Mouse (Mus musculus) T-cell, adult 2 months (primary cell): ENCODE measurements at regions not wholly inside any gene's neighbourhood (a gene's known extent, or its start where the extent isn't known, plus 50 kb on each side); places are given as distances from the start of the nearest gene placed in this dataset.

Experiments used
- DNase-seq: peaks from one replicate; pipeline ENCODE4 v3.0.0; 2022; ENCODE audit warnings: low spot score

DNA sequence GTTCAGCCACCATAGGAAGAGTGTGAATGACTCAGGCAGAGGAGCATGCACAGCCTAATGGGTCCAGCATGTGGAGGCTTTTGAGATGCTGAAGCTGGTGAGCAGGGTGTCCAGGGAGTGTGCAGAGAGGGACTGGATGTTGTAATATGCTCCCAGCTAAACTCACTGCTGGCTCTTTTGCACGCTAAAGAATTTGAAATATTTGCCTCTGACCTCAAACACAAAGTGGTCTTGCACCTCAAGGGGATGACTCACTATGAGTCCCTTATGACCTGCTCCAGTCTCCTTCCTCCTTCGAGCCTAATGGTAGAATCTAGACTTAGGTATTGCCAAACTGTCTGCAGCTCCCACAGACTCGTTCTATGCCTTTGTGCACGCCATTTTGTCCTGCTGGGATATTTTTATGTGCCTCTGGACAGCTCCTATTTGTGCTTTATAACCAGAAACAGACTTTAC, 55.0 kb upstream of the Slit3 start:
- no peak for DNase-seq

DNA sequence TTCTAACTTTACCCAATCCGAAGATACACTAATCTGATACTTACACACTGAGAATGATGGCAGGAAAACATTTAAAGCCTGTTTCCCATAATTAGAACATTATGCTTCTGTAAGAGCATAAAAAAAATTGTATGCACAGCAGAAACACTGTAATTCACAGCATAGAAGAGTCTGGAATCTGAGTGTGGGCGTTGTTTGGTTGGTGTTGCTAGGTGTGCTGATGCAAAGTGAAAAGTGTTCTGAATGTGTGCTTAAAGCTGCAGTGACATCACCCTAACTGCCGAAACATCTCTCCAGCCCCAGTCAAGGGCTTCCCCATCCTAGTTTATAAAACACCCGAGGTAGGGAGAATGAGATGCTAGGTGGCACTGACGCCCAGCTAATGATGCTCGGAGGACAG, 63.2 kb upstream of the Slit3 start:
- no peak for DNase-seq

DNA sequence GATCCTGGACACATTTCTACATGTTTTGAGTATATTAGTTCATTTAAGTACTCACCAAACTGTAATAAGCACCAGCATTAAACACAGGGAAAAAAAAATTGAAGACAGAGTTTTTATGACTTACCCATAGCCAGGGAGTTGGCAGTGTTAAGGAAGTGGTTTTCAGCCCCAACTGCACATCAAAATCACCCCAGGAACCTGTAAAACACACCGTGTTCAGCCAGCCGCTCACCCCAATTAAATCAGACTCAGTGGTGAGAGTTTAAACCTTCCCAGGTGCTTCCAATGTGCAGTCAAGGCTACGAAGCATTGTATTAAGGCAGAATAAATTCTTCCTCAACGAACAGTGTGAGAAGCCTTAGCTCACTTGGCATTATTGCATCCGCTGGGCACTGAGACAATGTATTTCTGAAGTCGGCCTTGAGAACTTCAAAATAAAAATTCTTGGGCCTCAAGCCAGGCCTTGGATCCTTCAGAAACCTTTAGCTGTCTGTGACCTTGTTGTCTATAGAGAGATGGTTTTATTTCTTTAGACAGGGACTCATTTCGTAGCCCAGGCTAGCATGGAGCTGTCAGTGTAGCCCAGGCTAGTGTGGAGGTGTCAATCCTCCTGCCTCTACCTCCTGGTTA, 65.4 kb upstream of the Slit3 start:
- DNase-seq, result no peak

DNA sequence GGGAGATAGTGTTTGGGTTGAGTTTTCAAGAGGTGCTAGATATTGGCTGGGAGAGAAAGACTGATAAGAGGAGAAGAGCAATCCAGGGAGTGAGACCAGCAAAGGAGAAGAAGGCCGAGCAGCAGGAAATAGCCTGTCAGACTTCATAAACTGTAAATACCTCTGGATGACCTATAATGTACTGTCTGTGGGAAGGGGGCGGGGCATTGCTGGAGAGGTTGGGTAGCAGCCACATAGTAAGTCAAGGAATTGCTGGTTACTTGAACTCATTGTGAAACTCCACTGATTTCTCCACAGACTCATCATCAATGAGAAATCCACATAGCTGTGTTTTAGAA, 67.4 kb upstream of the Slit3 start:
- no peak for DNase-seq

DNA sequence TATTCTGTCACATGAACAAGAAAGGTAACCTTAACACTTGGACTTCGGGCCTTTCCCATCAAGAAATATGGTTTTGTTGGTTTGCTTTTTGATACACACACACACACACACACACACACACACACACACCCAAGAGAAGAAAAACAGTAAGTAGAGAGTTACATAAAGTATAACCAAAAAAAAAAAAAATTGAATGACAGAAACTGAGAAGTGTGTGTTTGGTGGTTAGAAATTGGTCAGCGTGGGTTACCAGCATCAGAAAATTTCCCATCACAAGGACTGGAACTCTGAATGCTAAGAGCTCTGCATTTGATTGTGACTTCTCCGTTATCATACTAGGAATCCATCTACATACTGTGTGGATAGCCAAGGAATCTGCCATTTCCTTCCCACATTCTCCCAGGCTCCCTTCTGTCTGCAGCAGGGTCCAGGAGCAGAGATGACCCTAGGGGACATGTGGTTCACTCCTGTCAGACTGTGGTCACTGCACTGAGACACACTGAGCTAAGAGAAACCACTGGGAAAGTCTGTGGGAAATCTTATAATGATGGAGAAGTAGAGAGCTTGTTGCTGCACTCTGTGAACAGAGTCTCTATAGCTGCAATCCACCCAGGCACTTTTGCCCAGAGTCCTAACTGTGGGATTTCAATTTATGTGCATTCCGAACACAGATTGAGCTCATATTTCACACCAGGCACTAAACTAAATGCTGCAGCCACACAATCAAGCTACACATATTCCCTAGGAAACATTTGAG, 68.0 kb upstream of the Slit3 start:
- DNase-seq, result no peak

DNA sequence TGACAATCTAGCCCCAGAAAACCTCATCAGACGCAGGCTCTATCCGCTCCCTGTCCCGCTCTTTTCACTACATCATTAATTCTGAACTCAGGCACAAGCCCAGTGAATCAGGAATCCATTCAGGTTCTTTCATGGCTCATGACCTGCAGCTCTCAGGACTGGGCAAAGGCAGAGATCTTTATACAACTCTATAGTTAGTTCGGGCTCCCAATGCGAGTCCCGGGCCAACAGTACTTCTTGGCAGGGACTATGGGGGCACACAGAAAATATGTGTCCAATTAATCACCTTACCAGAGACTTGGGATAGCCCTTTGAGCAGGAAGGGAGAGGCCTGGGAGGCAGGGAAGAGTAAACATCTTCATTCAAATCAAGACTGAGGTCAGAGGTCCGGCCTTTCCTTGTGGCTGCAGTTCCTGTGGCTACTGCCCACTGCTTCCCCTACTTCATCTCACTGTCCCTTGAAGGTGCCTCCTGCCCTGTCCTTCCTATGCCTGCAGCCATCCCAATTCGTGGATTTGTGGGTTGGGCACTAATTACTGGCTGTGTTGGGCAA, 71.3 kb upstream of the Slit3 start:
- DNase-seq, result no peak

DNA sequence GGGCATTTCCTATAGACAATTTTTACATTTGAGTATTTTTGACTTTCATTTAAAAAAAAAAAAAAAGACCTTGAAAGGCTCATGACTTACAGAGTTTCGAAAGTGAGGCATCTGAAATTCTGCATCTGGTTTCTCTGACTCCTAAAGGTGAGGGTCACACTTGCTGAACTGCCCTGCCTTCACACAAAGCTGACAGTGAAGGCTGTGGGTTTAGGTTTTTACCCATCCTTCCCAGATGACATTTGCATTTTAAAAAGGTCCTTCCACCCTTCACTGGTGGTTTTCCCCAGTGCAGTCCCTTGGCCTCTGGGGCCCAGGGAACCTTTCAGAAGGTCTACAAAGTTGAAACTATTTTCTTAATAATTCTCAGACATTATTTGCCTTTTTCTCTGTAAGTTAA, 76.4 kb upstream of the Slit3 start:
- no peak for DNase-seq

DNA sequence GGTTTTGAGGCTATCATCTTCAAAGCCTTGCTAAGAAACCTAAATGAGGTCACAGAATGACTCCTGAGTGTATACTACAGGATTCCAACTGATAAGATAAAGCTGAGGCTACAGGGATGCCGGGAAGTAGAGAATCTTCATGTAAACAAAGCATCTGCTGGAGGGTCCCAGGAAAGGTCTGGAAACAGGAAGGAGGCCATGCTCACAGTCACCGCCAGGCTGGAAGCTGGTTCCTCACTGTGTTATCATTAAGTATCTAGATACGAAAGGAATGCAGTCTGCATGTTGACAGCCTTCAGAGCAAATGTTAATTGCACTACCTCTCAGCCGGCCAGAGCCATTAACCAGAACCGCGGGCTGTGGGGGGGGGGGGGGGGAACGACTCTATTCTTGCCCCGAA, 96.6 kb upstream of the Slit3 start:
- DNase-seq, result no peak

DNA sequence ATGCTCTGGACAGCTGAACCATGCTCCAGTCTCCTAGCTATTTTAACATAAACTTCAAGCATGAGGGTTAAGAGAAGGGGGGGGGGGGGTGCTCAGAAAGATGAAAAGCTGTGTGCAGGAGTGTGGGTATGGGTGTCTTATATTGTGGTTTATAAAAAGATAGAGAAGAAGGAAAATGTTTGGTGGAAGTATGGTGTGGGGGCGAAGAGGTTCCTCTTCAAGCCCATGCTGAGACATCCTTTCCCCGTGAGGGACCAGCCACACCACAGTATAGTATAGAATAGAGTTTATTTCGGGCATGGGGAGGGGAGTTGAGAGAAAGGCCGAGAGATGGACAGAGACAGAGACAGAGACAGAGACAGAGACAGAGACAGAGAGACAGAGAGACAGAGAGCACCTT, 97.2 kb upstream of the Slit3 start:
- no peak for DNase-seq

DNA sequence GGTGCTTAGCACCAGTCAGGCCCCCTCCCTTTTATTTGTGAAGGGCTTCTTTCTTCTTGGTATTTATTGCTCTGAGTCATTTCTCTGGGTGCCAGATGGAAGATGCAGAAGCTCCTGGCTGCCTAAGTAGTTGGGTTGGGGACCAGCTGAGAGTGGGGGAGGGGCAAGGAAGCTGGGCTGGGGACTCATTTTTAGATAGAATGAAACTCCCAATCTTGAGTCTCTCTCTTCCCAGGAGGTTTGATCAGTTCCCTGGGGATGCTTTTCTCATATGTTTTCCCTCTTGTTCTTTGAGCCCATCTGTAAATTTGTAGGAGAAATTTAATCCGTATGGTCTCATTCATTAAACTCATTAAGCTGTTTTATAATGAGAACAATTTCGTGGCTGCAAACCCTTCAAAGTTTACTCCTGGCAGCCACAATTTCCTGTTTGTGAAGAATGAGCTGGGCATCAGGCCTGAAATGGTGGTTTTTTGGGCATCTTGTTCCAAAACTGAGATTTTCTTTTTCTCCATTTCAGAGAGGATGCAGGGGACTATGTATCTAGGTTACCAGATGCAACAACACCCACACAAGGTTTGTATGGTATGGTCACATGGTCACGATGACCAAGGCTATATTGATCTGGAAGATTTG, 98.9 kb upstream of the Slit3 start:
- no peak for DNase-seq

DNA sequence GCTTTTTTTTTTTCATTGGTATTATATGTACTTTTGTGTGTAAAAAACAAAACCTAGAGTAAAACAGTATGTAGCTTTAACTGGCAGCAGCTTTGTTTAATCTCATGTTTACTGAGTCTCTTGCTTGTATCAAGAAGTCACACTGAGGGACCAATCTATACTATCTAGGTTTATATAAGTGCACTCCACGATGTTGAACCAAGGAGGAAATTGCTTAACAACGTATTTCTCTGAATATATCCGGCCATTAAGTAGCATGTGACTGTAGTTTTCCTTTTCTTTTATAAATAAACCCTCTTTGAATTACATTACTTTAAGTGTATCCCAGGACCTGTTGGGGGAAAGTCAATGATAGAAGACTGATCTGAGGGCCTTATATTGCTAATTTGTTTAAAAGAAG, 104.0 kb upstream of the Slit3 start:
- DNase-seq, result no peak

DNA sequence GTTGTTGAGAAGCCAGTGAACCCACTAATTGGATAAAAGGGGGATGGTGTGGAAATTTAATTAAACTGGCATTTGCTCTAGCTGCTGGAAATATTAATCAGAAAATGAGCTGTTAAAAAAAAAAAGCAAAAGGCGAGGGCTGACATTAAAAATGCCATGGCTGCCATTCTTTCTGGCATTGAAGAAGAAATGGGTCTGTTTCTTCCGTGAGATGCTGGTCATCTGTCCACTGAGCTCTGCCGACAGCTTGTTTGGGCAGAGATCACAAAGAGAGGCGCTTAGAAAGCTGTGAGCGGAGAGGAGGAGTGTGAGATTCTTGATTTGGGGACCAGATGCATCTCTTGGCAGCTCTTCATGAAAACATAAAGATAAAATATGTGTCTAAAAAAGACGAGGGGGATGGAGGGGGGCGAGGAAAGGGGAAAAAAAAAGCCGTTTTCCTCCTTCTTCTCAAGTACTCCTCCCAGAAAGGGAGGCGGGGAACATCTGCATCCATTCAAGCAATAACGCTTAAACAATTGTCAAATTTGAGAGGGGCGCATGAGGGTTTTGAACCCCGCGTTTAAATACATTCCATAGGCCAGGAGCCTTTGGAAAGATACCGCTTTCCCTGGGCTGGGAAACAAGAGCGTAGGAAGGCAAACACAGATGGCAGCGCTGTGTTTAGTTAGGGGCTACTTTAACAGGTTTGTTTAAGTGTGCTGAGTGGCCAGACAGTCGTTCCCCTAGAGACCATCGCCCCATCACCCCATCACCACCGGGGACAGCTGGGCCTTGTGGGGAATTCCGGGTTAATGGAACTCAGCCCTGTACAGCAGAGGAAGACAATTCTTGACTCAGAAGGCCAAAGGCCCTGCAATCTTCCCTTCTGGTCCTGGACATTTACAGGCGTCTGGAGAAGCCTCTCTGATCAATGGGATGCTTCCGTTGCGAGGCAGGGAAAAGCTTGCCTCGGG, 109.2 kb upstream of the Slit3 start:
- DNase-seq, result no peak

DNA sequence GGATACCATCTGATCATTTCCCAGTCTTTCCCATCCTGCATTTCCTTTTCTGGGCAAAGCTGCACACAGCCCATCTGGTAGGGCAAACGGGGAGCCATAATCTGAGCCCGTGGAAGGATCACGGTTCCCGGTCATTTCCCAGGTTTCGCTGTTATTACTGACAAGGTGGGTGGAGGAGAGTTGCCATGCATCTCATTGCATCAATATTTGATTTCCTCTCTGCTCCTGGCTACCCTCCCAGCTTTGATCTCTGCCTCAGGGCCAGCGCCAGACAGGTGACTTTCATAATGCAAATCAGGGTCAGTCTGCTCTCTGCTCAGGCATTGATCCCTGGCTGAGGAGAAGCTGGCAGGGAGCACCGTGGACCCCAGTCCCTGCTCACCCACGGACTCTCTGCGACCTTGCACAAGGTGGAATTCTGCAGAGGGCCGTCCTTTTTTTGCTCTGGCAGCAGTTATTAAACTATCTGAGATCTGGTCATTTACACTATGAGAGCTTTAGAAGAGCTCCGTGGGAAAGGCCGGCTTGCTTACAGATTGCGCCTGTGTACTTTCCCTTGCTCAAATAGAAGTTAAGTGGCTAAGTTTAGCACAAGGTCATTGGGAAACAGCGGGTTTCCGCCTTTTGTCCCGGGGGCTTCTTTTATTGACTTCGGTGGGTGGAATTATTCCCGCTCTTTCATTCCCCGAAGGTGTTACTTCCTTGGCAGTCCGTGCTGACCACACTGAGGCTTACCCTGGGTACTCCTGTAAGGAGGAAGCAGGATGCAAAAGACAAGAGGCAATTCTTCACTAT, 114.1 kb upstream of the Slit3 start:
- no peak for DNase-seq

DNA sequence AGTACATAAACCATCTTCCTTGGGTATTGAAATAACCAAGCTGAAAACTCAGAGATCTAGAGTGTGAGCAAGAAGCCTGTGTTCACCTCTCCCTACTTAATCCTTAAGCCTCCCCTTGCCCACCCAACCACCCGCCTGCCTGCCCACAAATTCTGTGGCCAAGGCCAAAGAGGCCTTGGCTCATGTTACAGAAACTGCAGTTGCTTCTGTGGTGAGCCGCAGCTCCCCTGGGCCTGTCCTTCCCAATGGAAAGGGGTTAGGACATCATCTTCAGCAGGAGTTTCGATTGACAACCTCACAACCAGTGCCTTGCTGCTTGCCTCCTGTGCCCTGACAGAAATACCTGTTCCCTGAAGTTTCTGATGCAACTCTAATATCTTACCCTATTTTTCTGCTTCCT, 115.9 kb upstream of the Slit3 start:
- no peak for DNase-seq

DNA sequence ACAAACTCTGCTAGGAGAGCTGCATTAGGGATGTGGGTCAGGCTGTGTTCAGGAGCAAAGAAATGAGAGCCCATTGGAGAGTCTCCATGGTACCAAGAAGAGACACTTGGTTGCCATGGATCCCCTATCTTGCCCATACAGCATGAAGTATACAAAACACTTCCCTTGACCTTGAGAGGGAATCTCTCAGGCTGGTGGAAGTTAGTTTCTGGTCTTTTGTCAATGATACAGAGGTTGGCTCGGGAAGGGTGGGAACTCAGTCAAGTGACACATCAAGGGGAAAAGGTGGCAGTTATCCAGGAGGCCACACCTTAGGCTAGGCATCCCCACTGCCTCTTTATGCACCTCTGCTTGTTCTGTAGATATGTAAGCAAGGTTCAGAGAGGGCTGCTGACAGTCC, 116.6 kb upstream of the Slit3 start:
- no peak for DNase-seq

DNA sequence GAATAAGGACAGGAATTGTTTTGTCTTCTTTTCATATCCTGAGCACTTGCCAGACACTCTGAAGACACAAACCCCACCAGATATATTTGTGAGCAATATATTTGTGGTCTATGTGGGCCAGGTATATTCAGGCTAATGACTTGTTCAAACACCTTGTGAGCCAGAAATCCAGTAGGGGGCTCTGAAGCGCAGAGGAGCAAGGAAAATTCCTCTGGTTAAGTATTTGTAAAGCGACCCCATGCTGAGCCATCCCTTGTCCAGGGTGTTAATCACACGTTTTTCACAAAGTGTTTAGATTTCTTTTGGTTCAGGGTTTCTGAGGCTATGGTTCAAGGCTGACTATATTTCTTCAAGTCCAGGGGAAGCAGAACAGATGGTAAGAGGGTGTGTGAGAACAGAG, 117.1 kb upstream of the Slit3 start:
- DNase-seq, result no peak

DNA sequence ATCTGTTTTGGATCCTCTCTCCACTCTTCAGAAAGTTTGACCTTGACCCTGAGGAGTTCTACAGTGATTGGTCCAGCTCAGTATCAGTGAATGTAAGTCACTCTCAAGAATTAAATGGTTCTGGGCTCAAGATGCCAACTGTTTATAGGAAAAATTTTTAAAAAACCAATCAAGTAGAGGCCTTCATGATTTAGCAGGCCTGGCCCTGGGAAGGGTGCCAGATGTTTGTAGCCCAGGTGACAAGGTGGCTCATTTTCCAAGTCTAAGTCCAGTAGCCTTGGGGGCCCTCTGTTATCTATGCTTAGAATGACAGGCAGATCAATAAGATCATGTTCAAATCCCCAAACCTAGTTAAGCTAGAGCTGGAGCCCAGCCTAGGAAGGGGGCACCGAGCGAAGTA, 123.1 kb upstream of the Slit3 start:
- no peak for DNase-seq

DNA sequence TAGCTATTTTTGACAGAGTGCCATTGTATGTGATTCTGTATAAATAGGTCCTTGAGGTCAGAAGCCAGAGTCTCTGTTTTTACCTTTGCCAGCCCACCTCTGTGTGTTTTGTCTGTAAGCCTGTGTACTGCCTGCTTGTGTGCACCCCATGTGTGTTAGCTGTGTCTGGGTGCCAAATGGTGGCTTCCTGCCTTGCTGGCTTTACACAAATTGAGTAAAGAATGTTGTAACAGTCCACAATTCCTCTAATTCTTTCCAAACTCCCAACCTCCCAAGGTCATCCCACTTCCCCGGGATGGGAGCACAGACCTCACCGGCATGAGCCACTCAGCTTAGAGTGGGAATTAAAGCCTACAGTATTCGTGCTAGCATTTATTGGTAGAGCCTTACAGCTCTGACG, 125.5 kb upstream of the Slit3 start:
- DNase-seq, result no peak

DNA sequence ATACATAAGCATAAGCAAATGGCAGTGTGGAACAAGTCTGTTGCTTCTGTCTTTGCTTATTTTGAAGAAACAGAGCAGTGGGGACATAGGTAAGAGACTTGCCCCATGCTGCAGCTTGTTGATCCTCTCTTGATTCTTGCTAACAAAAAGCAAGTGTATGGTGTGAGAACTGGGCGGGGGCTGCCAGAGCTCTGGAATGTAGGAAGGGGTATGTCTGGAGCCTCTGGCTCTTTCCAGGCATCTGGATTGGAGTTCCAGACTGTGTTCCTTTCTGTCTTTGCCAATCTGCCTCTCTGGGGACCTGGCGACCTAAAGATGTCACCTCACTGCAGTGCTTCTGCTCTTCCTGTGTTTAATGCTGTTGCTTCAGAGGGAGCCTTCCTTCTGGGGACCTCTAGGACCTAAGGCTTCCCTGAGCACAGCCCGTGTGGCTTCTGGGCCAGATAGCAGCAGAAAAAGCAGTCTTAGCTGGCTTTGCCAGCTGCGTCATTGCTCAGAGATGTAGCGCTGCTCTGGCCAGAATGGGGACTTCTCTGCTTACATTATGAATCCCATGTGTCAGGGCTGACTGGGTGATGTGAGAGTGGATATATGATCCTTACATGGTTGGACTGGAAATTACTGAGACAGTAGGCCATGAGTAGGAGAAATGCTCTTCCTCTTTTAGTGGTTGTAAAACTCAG, 138.1 kb upstream of the Slit3 start:
- no peak for DNase-seq

DNA sequence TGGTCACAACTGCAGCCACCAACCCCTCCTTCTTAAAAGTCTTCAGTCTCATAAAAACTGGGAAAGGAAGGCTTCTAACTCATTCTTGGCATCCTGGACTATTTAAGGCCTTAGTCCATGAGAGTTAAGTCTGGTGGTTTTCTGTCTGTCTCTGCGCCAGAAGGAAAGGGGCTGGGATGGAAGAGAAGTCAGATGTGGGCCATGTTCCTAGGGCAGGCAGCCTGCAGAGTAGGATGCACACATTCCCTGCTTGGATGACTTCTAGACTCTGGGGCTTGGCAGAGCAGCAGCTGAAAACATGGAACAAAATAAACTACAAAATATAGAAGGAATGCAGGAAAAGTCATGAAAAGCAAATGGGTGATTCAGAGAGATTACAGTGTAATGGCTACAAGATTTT, 140.8 kb upstream of the Slit3 start:
- no peak for DNase-seq

DNA sequence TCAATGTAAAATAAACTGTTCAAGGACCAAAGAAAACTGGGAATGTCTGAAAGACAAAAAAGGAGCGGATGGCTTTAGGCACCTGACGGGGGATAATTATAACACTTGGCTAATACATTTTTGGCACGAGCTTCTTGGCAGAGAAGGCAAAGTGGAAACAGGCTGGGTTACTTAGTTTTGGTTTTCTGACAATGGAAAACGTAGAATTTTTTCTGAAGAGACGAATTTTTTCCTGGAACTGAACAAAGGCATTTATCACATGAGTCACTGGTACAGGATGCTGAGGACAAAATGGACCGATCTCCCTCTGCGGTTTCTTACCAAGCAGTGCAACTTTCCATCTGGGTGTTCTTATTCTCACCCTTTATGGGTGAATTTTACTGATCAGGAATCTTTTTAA, 143.2 kb upstream of the Slit3 start:
- no peak for DNase-seq
